Mouse (Mus musculus) liver, embryonic 14.5 days (tissue): ENCODE measurements around the gene Slc16a1.

Experiments
- CTCF ChIP-seq: IDR thresholded peaks from 2 replicates; pipeline ENCODE4 v1.5.1; 2016; ENCODE audit warnings: antibody characterized with exemption, low read depth, control low read depth
- EP300 ChIP-seq: IDR thresholded peaks from 2 replicates; pipeline ENCODE4 v1.6.1; 2016; ENCODE audit warnings: antibody characterized with exemption, low read depth

DNA sequence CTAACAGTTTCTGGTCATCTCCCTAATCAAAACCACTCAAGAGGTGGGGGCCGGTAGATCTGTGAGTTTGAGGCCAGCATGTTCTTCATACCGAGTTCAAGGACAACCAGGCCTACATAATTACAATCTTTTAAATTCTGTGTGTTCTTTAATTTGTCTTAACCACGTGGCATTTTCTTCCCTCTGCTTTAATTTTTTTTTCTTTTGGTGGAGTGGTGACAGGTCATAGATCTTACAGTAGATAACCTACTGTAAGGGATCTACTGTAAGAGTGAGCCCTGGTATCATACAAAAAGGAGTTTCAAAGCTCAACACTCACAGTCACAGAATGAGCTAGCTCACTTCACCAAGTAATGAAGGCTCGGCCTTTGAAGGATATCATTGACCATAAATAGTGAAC, 4.6 kb downstream of the Slc16a1 start:
- TF ChIP-seq CTCF = no peak
- no peak for TF ChIP-seq EP300
